Mouse (Mus musculus) embryonic fibroblast, embryonic 13.5 days (primary cell): ENCODE results near the gene Eif2b5.

ENCODE experiments used
- CTCF ChIP-seq: IDR thresholded peaks from 2 replicates; pipeline ENCODE4 v1.5.1; 2011; ENCODE audit warnings: mild to moderate bottlenecking, control low read depth, low read length, moderate library complexity, borderline replicate concordance; ENCODE audit not compliant: insufficient read depth
- POLR2A ChIP-seq: IDR thresholded peaks from 2 replicates; pipeline ENCODE4 v1.6.1; 2011; ENCODE audit warnings: low read depth, mild to moderate bottlenecking, control low read depth, low read length, moderate library complexity

GRCm38 (mm10) chr16:20545696-20546095, 47.1 kb downstream of the Eif2b5 start:
- TF ChIP-seq CTCF (no peak), POLR2A (no peak)
